Mouse (Mus musculus) forebrain, embryonic 15.5 days (tissue): ENCODE measurements around the gene Cacna1g. TPM values are rescaled to one million over a fixed set of nuclear protein-coding genes. Genes with fewer than 3 reads are reported as not detected.
A peak's percentile ranks its signal among the peaks of the same experiment; 100 is the strongest.

Experiments used
- ATAC-seq: fragments of 200-750 bp; cut with Nextera tagmentation; replicated peaks from 2 replicates; pipeline ENCODE4 v1.8.0; 2017; ENCODE audit warnings: mild to moderate bottlenecking, moderate TSS enrichment, moderate library complexity
- H3K27ac ChIP-seq: fragments of 300-500 bp; sonication (generic); replicated peaks from 2 replicates; pipeline ENCODE4 v1.5.1; 2015; ENCODE audit warnings: mild to moderate bottlenecking, inconsistent platforms
- H3K27me3 ChIP-seq: fragments of 300-500 bp; sonication (generic); 2 replicates; pipeline ENCODE4 v1.6.1; 2015; ENCODE audit warnings: inconsistent platforms
- H3K36me3 ChIP-seq: fragments of 300-500 bp; sonication (generic); 2 replicates; pipeline ENCODE4 v1.6.1; 2015; ENCODE audit warnings: mild to moderate bottlenecking, inconsistent platforms
- H3K4me1 ChIP-seq: fragments of 300-500 bp; sonication (generic); 2 replicates; pipeline ENCODE4 v1.6.1; 2015; ENCODE audit warnings: inconsistent platforms
- H3K4me2 ChIP-seq: fragments of 300-500 bp; sonication (generic); replicated peaks from 2 replicates; pipeline ENCODE4 v1.6.1; 2015; ENCODE audit warnings: mild to moderate bottlenecking, inconsistent platforms
- H3K4me3 ChIP-seq: fragments of 300-500 bp; sonication (generic); 2 replicates; pipeline ENCODE4 v1.5.1; 2015; ENCODE audit warnings: mild to moderate bottlenecking, inconsistent platforms
- H3K9ac ChIP-seq: fragments of 300-500 bp; sonication (generic); replicated peaks from 2 replicates; pipeline ENCODE4 v1.6.1; 2015; ENCODE audit warnings: mild to moderate bottlenecking, inconsistent platforms
- H3K9me3 ChIP-seq: fragments of 300-500 bp; sonication (generic); 2 replicates; pipeline ENCODE4 v1.6.1; 2016; ENCODE audit warnings: inconsistent platforms
- WGBS: fragments of 180-500 bp; shearing (Covaris S2); methylation state at CpG from one replicate; pipeline ENCODE4 v1.1.7; 2015; ENCODE audit warnings: mixed read lengths; 5-methylcytosine and 5-hydroxymethylcytosine counted together
- polyA plus RNA-seq: library from polyadenylated mRNA; unstranded; fragments of >200 nt; fragmentation: Nextera tagmentation; extraction: Ambion mirVana; gene quantifications from 2 replicates; pipeline ENCODE4 v1.2.1, GENCODE M21; 2015

The Cacna1g gene
- polyA plus RNA-seq, 1 experiment from 2014 or later = 6.8 TPM

DNA sequence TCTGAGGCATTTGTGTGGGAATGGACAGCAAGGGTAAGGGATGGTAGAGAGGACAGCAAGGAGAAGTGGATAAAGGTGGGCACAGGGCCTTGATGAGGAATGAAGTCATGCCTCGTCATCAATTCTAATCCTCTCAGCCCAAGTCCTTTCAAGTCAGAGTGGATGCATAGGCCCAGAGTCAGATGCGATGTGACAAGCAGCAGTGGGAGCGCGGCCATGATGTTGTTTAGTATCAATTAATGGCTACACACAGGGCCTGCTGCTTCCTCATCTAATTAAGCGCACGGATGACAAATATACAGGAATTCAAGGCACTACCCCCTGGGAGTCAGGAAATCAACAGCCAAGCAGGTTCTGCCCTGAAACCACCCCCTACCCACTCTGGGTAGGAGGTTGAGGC, 33.6 kb downstream of the Cacna1g start:
- Histone ChIP-seq H3K9ac (no peak overlapping the region), H3K27ac (no peak overlapping the region), H3K4me3 (no peak overlapping the region), H3K4me1 (peaks cover 23% of the 10 kb centered on the region), H3K9me3 (no peaks in the 10 kb centered on the region), H3K4me2 (no peak overlapping the region), H3K27me3 (no peaks in the 10 kb centered on the region), H3K36me3 (no peaks in the 10 kb centered on the region)
- whole genome bisulfite sequencing = 54% methylated on average over 6 of the region's 6 CpGs
- ATAC-seq = no peak

DNA sequence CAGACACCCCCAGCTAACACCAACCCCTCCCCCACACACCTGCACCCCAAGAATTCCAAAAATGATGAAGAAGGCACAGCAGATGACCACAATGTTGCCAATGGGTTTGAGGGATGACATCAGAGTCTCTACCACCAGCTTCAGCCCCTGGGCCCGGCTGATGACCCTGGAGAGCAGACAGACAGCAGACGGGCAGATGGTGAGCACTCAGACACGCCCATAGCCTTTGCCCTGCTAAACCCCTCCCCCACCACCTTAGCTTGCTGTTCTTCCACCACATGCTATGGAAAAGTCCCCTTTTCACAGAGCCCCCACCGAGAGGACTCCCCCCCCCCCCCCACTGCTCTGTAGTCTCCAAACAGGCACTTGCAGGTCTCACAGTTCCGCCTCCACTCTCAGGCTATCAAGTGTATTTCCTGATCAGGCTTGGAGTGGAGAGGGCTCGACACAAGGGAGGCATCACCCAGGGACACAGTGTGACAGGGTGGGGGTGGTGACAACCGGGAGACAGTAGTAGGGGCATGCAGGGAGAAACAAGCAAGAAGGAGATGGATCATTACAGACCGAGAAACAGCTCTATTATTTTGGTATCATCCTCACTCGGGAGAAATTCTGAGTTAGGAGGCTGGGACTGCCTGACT, 44.9 kb downstream of the Cacna1g start:
- Histone ChIP-seq H3K4me3 (no peak overlapping the region), H3K36me3 (no peaks in the 10 kb centered on the region), H3K9me3 (no peaks in the 10 kb centered on the region), H3K27me3 (no peaks in the 10 kb centered on the region), H3K27ac (peak overlapping the region; percentile 46), H3K9ac (no peak overlapping the region), H3K4me2 (no peak overlapping the region), H3K4me1 (peaks cover 30% of the 10 kb centered on the region)
- WGBS = 30% methylated on average over 9 of the region's 9 CpGs
- ATAC-seq = peak; percentile 5; the same call in 1 of the 2 replicates

- Histone ChIP-seq H3K36me3 (no peaks in the 10 kb centered on the region), H3K9ac (no peak overlapping the region), H3K4me2 (no peak overlapping the region), H3K4me1 (peaks cover 31% of the 10 kb centered on the region), H3K4me3 (no peak overlapping the region), H3K27me3 (no peaks in the 10 kb centered on the region), H3K9me3 (no peaks in the 10 kb centered on the region), H3K27ac (peak overlapping the region; percentile 46)
- 18% methylated on average over 4 of the region's 4 CpGs for WGBS
- ATAC-seq = peak; percentile 80
Measured at GRCm38 (mm10) chr11:94428091-94428835, 45.7 kb downstream of the Cacna1g start.

- Histone ChIP-seq H3K4me2 (no peak overlapping the region), H3K4me3 (no peak overlapping the region), H3K27me3 (no peaks in the 10 kb centered on the region), H3K27ac (no peak overlapping the region), H3K9ac (no peak overlapping the region), H3K4me1 (peaks cover 34% of the 10 kb centered on the region), H3K36me3 (no peaks in the 10 kb centered on the region), H3K9me3 (no peaks in the 10 kb centered on the region)
- WGBS = 72% methylated on average over 14 of the region's 14 CpGs
- ATAC-seq = no peak
Measured at GRCm38 (mm10) chr11:94425656-94426055, 48.3 kb downstream of the Cacna1g start.

DNA sequence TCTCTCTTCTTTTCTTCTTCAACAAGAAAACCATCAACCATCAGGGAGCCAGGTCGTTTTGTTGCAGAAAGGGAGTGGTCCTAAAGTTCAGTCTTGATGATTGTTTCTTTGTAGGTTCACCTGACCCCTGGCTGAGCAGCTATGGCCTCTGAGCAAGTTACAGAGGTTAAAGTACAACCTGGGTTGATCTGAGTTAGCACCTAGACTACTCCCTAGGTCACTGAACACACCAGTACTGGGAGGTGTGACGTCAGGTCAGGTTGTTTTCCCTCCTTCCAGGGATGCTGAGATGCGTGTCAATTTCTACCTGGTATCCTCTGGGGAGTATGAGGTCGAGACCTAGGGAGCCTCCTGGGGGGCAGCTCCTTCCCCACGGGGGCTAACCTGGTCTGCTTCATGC, 48.8 kb downstream of the Cacna1g start:
- peaks cover 36% of the 10 kb centered on the region for H3K4me1 ChIP-seq
- WGBS = 55% methylated on average over 5 of the region's 5 CpGs
- no peak overlapping the region for H3K4me3 ChIP-seq
- no peaks in the 10 kb centered on the region for H3K36me3 ChIP-seq
- H3K27me3 ChIP-seq = no peaks in the 10 kb centered on the region
- no peak for ATAC-seq
- H3K9ac ChIP-seq = no peak overlapping the region
- H3K27ac ChIP-seq = no peak overlapping the region
- no peaks in the 10 kb centered on the region for H3K9me3 ChIP-seq
- H3K4me2 ChIP-seq = no peak overlapping the region

DNA sequence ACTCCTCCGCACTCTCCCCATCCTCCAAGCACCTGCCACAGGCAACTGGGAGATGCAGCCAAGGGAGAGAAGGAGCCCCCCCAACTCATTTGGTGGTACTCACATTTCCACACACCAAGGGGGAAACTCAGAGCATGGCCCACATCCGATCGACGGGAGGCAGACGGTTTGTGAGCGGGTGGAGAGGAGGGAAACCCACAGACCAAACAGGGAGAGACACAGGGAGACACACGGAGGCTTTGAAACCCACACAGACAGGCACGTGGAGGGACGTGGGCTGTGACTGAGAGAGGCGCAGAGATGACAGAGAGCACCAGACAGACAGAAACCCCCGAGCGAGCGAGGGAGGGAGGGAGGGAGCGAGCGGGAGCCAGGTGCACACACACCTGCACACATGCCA, 49.6 kb downstream of the Cacna1g start:
- 58% methylated on average over 15 of the region's 15 CpGs for WGBS
- H3K4me1 ChIP-seq = peaks cover 37% of the 10 kb centered on the region
- H3K27ac ChIP-seq = peak overlapping the region; percentile 47; the same call in 1 of the 2 replicates
- H3K27me3 ChIP-seq = no peaks in the 10 kb centered on the region
- no peak overlapping the region for H3K4me3 ChIP-seq
- ATAC-seq = no peak
- no peak overlapping the region for H3K9ac ChIP-seq
- no peak overlapping the region for H3K4me2 ChIP-seq
- no peaks in the 10 kb centered on the region for H3K36me3 ChIP-seq
- H3K9me3 ChIP-seq = no peaks in the 10 kb centered on the region

DNA sequence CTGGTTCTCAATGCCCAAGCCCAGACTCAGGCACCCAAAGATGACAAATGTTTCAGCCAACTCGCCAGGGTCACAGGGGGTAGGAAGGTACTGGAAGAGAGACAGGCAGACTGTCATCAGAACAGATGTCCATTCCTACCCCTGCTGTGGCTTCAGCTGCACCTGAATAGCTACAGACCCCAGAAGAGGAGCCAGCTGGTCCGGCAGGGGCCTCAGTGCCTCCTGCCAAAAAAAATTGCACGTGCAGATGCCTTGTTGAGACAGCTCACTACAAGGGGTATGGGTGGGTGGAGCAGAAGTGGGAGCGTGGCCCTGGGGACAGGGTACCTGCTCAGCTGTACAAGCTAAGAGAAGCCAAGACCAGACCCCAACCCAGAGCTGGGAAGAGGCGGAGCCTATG, 50.1 kb downstream of the Cacna1g start:
- WGBS = 51% methylated on average over 5 of the region's 5 CpGs
- Histone ChIP-seq H3K9ac (no peak overlapping the region), H3K27ac (peak overlapping the region; percentile 47; the same call in 1 of the 2 replicates), H3K27me3 (no peaks in the 10 kb centered on the region), H3K4me3 (no peak overlapping the region), H3K36me3 (no peaks in the 10 kb centered on the region), H3K9me3 (no peaks in the 10 kb centered on the region), H3K4me1 (peaks cover 31% of the 10 kb centered on the region), H3K4me2 (no peak overlapping the region)
- ATAC-seq = no peak; the same call in 1 of the 2 replicates

- 77% methylated on average over 6 of the region's 6 CpGs for WGBS
- Histone ChIP-seq H3K9me3 (no peaks in the 10 kb centered on the region), H3K4me1 (peaks cover 17% of the 10 kb centered on the region), H3K27me3 (no peaks in the 10 kb centered on the region), H3K36me3 (0 out of 2 replicates have a peak, but pooled peaks cover 2% of the 10 kb centered on the region), H3K4me2 (no peak overlapping the region), H3K27ac (peak overlapping the region; percentile 39; the same call in 1 of the 2 replicates), H3K9ac (no peak overlapping the region), H3K4me3 (no peak overlapping the region)
- no peak for ATAC-seq
Measured at GRCm38 (mm10) chr11:94420991-94421390, 53.0 kb downstream of the Cacna1g start.

GRCm38 (mm10) chr11:94420325-94420724, 53.7 kb downstream of the Cacna1g start:
- Histone ChIP-seq H3K9ac (no peak overlapping the region), H3K9me3 (no peaks in the 10 kb centered on the region), H3K4me1 (peaks cover 21% of the 10 kb centered on the region), H3K4me3 (no peak overlapping the region), H3K36me3 (peaks cover 2% of the 10 kb centered on the region; the same call in 1 of the 2 replicates), H3K4me2 (no peak overlapping the region), H3K27ac (peak overlapping the region; percentile 39; the same call in 1 of the 2 replicates), H3K27me3 (no peaks in the 10 kb centered on the region)
- WGBS = 27% methylated on average over 7 of the region's 7 CpGs
- no peak for ATAC-seq

DNA sequence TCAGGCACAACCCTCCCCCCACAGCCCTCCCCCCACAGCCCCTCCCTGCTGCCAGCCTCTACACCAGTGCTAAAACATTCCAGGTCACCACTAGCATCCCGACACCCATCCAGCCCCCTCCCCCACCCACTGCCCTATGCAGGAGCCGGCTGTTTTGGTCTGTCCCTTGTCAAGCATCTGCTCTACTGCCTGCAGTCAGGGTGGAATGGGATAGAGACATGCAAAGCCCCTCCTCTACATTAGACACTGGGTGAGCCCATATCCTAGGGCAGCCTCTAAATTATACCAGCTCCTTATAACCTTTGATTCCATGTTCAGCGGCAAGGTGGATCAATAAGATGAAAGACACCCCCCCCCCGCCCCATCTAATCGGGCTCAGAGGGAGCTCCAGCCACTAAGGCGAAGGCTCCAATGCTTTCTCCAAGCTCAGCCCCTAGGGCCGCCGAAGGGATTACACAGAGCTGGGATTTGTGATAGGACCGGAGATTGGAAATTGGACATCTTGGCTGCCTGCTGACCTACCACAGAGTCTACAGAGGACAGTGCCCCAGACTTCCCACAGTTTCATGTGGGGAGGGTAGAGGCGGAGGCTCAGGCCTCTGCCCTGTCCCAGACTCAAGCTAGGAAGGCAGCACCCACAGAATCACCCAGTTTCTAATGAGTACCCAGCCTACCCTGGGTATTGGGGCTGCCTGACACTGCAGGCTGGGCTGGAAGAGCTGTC, 54.8 kb downstream of the Cacna1g start:
- Histone ChIP-seq H3K9me3 (no peaks in the 10 kb centered on the region), H3K27ac (no peak overlapping the region), H3K27me3 (no peaks in the 10 kb centered on the region), H3K4me3 (no peak overlapping the region), H3K4me2 (no peak overlapping the region), H3K36me3 (peaks cover 2% of the 10 kb centered on the region; the same call in 1 of the 2 replicates), H3K9ac (no peak overlapping the region), H3K4me1 (peaks cover 28% of the 10 kb centered on the region)
- 60% methylated on average over 10 of the region's 10 CpGs for WGBS
- no peak for ATAC-seq

- no peaks in the 10 kb centered on the region for H3K9me3 ChIP-seq
- no peak overlapping the region for H3K4me3 ChIP-seq
- peaks cover 2% of the 10 kb centered on the region; the same call in 1 of the 2 replicates for H3K36me3 ChIP-seq
- peak; percentile 11; the same call in 1 of the 2 replicates for ATAC-seq
- H3K9ac ChIP-seq = peak overlapping the region; percentile 18; the same call in 1 of the 2 replicates
- H3K4me2 ChIP-seq = peak overlapping the region; percentile 34; the same call in 1 of the 2 replicates
- peaks cover 39% of the 10 kb centered on the region for H3K4me1 ChIP-seq
- H3K27me3 ChIP-seq = no peaks in the 10 kb centered on the region
- peak overlapping the region; percentile 87 for H3K27ac ChIP-seq
- WGBS = 48% methylated on average over 4 of the region's 4 CpGs
Measured at GRCm38 (mm10) chr11:94414042-94414441, 60.0 kb downstream of the Cacna1g start.

DNA sequence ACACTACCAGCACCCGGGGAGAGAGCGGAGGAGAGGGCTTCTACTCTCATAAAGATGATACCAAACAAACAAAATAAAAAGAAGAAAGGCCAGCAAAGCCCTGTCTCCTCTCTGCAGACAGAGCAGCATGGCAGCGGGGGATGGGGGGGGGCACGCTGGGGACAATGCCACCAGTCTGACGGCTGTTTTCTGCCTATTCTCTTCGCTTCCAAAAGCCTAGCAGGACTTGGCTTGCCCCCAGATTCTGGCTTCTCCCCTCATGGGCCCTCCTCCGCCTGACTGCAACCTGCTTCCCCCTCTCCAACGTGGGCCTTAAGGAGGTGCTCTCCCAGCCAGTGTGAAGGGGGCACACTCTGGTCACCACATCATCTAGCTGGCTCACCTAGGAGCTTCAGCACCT, 60.5 kb downstream of the Cacna1g start:
- no peaks in the 10 kb centered on the region for H3K27me3 ChIP-seq
- peaks cover 45% of the 10 kb centered on the region for H3K4me1 ChIP-seq
- peaks cover 2% of the 10 kb centered on the region; the same call in 1 of the 2 replicates for H3K36me3 ChIP-seq
- peak overlapping the region; percentile 18 for H3K9ac ChIP-seq
- no peaks in the 10 kb centered on the region for H3K9me3 ChIP-seq
- H3K4me3 ChIP-seq = no peak overlapping the region
- H3K27ac ChIP-seq = peak overlapping the region; percentile 87
- WGBS = 4% methylated on average over 8 of the region's 8 CpGs
- H3K4me2 ChIP-seq = peak overlapping the region; percentile 34
- ATAC-seq = peak; percentile 68
